Mouse (Mus musculus) limb, embryonic 11.5 days (tissue): ENCODE measurements around the gene Macrod1. TPM values are rescaled to one million over a fixed set of nuclear protein-coding genes. Genes with fewer than 3 reads are reported as not detected.
A peak's percentile ranks its signal among the peaks of the same experiment; 100 is the strongest.

Experiments used
- ATAC-seq: fragments of 200-750 bp; cut with Nextera tagmentation; 2 replicates; pipeline ENCODE4 v1.8.0; 2017; ENCODE audit warnings: low read depth; ENCODE audit not compliant: insufficient number of reproducible peaks, low FRiP score, low TSS enrichment
- DNase-seq: peaks from one replicate; pipeline ENCODE4 v3.0.0-alpha.2; 2015; ENCODE audit warnings: low spot score
- H3K27ac ChIP-seq: fragments of 300-500 bp; sonication (generic); replicated peaks from 2 replicates; pipeline ENCODE4 v1.5.1; 2014; ENCODE audit warnings: low read depth, mild to moderate bottlenecking, low read length
- H3K27me3 ChIP-seq: fragments of 300-500 bp; sonication (generic); 2 replicates; pipeline ENCODE4 v1.6.1; 2014; ENCODE audit warnings: mild to moderate bottlenecking, low read length, mixed read lengths; ENCODE audit not compliant: control insufficient read depth, insufficient read depth
- H3K36me3 ChIP-seq: fragments of 300-500 bp; sonication (generic); 2 replicates; pipeline ENCODE4 v1.6.1; 2014; ENCODE audit warnings: mild to moderate bottlenecking, low read length, moderate library complexity, mixed read lengths; ENCODE audit not compliant: control insufficient read depth, insufficient read depth
- H3K4me1 ChIP-seq: fragments of 300-500 bp; sonication (generic); 2 replicates; pipeline ENCODE4 v1.6.1; 2014; ENCODE audit warnings: low read length, mixed read lengths; ENCODE audit not compliant: control insufficient read depth, insufficient read depth
- H3K4me2 ChIP-seq: fragments of 300-500 bp; sonication (generic); 2 replicates; pipeline ENCODE4 v1.6.1; 2014; ENCODE audit warnings: low read depth, mild to moderate bottlenecking, moderate library complexity; ENCODE audit not compliant: severe bottlenecking
- H3K4me3 ChIP-seq: fragments of 300-500 bp; sonication (generic); 2 replicates; pipeline ENCODE4 v1.5.1; 2014; ENCODE audit warnings: low read depth, low read length
- H3K9ac ChIP-seq: fragments of 300-500 bp; sonication (generic); 2 replicates; pipeline ENCODE4 v1.6.1; 2014; ENCODE audit warnings: mild to moderate bottlenecking, low read length
- H3K9me3 ChIP-seq: fragments of 300-500 bp; sonication (generic); 2 replicates; pipeline ENCODE4 v1.6.1; 2016; ENCODE audit warnings: low read length; ENCODE audit not compliant: control insufficient read depth
- WGBS: fragments of 180-500 bp; shearing (Covaris S2); extraction: QIAGEN DNeasy Blood & Tissue Kit; methylation state at CpG from one replicate; pipeline ENCODE4 v1.1.7; 2014; 5-methylcytosine and 5-hydroxymethylcytosine counted together
- polyA plus RNA-seq: library from polyadenylated mRNA; unstranded; fragments of >200 nt; fragmentation: Nextera tagmentation; extraction: Ambion mirVana; gene quantifications from 2 replicates; pipeline ENCODE4 v1.2.1, GENCODE M21; 2014

The Macrod1 gene
- polyA plus RNA-seq, 1 experiment from 2014 or later = 4.1 TPM

- Histone ChIP-seq H3K36me3 (no peaks in the 10 kb centered on the region), H3K27me3 (peaks cover 31% of the 10 kb centered on the region), H3K27ac (no peak overlapping the region), H3K9ac (no peak overlapping the region), H3K4me3 (no peak overlapping the region), H3K4me2 (no peak overlapping the region), H3K9me3 (no peaks in the 10 kb centered on the region), H3K4me1 (peaks cover 46% of the 10 kb centered on the region)
- DNase-seq = no peak
- ATAC-seq = no peak
- WGBS = 57% methylated on average over 7 of the region's 7 CpGs
Observed at GRCm38 (mm10) chr19:7181496-7181895, 124.9 kb downstream of the Macrod1 start.

GRCm38 (mm10) chr19:7182273-7182949 is 125.8 kb downstream of the Macrod1 start:
- DNase-seq = peak; percentile 68
- ATAC-seq = no peak
- Histone ChIP-seq H3K4me1 (peaks cover 50% of the 10 kb centered on the region), H3K27ac (no peak overlapping the region), H3K4me2 (peak overlapping the region; percentile 37), H3K27me3 (peaks cover 33% of the 10 kb centered on the region), H3K9ac (peak overlapping the region; percentile 30; the same call in 1 of the 2 replicates), H3K4me3 (no peak overlapping the region), H3K36me3 (no peaks in the 10 kb centered on the region), H3K9me3 (no peaks in the 10 kb centered on the region)
- 2% methylated on average over 23 of the region's 23 CpGs for WGBS

GRCm38 (mm10) chr19:7183419-7183818 is 126.8 kb downstream of the Macrod1 start:
- Histone ChIP-seq H3K27me3 (peaks cover 32% of the 10 kb centered on the region), H3K4me2 (no peak overlapping the region), H3K27ac (no peak overlapping the region), H3K4me1 (peaks cover 42% of the 10 kb centered on the region), H3K36me3 (no peaks in the 10 kb centered on the region), H3K4me3 (no peak overlapping the region), H3K9ac (no peak overlapping the region), H3K9me3 (no peaks in the 10 kb centered on the region)
- no peak for DNase-seq
- 24% methylated on average over 11 of the region's 11 CpGs for WGBS
- ATAC-seq = no peak

GRCm38 (mm10) chr19:7185059-7185458 is 128.4 kb downstream of the Macrod1 start:
- H3K4me1 ChIP-seq = peaks cover 42% of the 10 kb centered on the region
- peaks cover 33% of the 10 kb centered on the region for H3K27me3 ChIP-seq
- ATAC-seq = no peak

GRCm38 (mm10) chr19:7185715-7186291 is 129.2 kb downstream of the Macrod1 start:
- H3K9ac ChIP-seq = peak overlapping the region; percentile 12; the same call in 1 of the 2 replicates
- H3K27me3 ChIP-seq = peaks cover 27% of the 10 kb centered on the region
- H3K4me3 ChIP-seq = no peak overlapping the region
- ATAC-seq (no peak), DNase-seq (peak; percentile 62)
- 0 out of 2 replicates have a peak overlapping the region, but pooled peaks have one; percentile 2 for H3K4me2 ChIP-seq
- H3K4me1 ChIP-seq = peaks cover 42% of the 10 kb centered on the region
- 0 out of 2 replicates have a peak overlapping the region, but pooled peaks have one; percentile 21 for H3K27ac ChIP-seq
- WGBS = 1% methylated on average over 18 of the region's 18 CpGs
- H3K9me3 ChIP-seq = no peaks in the 10 kb centered on the region
- H3K36me3 ChIP-seq = no peaks in the 10 kb centered on the region

More at GRCm38 (mm10) chr19:7185059-7185458, 128.4 kb downstream of the Macrod1 start:
- Histone ChIP-seq H3K9ac (no peak overlapping the region), H3K4me3 (no peak overlapping the region), H3K27ac (0 out of 2 replicates have a peak overlapping the region, but pooled peaks have one; percentile 21), H3K9me3 (no peaks in the 10 kb centered on the region), H3K4me2 (no peak overlapping the region), H3K36me3 (no peaks in the 10 kb centered on the region)
- 33% methylated on average over 4 of the region's 4 CpGs for WGBS
- DNase-seq = no peak

- no peak overlapping the region for H3K4me2 ChIP-seq
- no peak overlapping the region for H3K27ac ChIP-seq
- H3K27me3 ChIP-seq = peaks cover 21% of the 10 kb centered on the region
- H3K36me3 ChIP-seq = no peaks in the 10 kb centered on the region
- H3K4me3 ChIP-seq = no peak overlapping the region
- H3K9ac ChIP-seq = no peak overlapping the region
- H3K4me1 ChIP-seq = peaks cover 37% of the 10 kb centered on the region
- no peaks in the 10 kb centered on the region for H3K9me3 ChIP-seq
- WGBS = 40% methylated on average over 5 of the region's 5 CpGs
- no peak for ATAC-seq
- no peak for DNase-seq
Observed at GRCm38 (mm10) chr19:7187157-7187556, 130.5 kb downstream of the Macrod1 start.

- peaks cover 26% of the 10 kb centered on the region for H3K4me1 ChIP-seq
- ATAC-seq = no peak
- WGBS = 79% methylated on average over 4 of the region's 4 CpGs
- no peak overlapping the region for H3K27ac ChIP-seq
- no peak overlapping the region for H3K9ac ChIP-seq
- H3K9me3 ChIP-seq = no peaks in the 10 kb centered on the region
- no peak overlapping the region for H3K4me2 ChIP-seq
- H3K4me3 ChIP-seq = no peak overlapping the region
- no peak for DNase-seq
- no peaks in the 10 kb centered on the region for H3K36me3 ChIP-seq
- H3K27me3 ChIP-seq = peaks cover 17% of the 10 kb centered on the region
Observed at GRCm38 (mm10) chr19:7189026-7189425, 132.4 kb downstream of the Macrod1 start.

- H3K36me3 ChIP-seq = no peaks in the 10 kb centered on the region
- no peak for DNase-seq
- H3K4me2 ChIP-seq = no peak overlapping the region
- H3K27me3 ChIP-seq = peaks cover 10% of the 10 kb centered on the region
- peaks cover 14% of the 10 kb centered on the region for H3K4me1 ChIP-seq
- H3K27ac ChIP-seq = no peak overlapping the region
- WGBS = 58% methylated on average over 5 of the region's 5 CpGs
- no peak for ATAC-seq
- H3K4me3 ChIP-seq = no peak overlapping the region
- H3K9me3 ChIP-seq = no peaks in the 10 kb centered on the region
- no peak overlapping the region for H3K9ac ChIP-seq
Observed at GRCm38 (mm10) chr19:7190986-7191385, 134.4 kb downstream of the Macrod1 start.
